Mouse (Mus musculus) ovary, adult 18-20 months (tissue): Measurements from ENCODE around the gene Dpy19l1.

Experiments used
- DNase-seq: peaks from one replicate; pipeline ENCODE4 v3.0.0; 2022; ENCODE audit warnings: low spot score, mixed read lengths

Dpy19l1 gene

GRCm38 (mm10) chr9:24503067-24503857 lies at the start of gene Dpy19l1:
Gene Dpy19l1, minus strand, starts transcription at chr9:24503140.
- peak; percentile 91 for DNase-seq

- no peak for DNase-seq
These were observed 35.2 kb upstream of the Dpy19l1 start for GRCm38 (mm10) chr9:24538159-24538558.

GRCm38 (mm10) chr9:24516575-24517139 lies 13.7 kb upstream of the Dpy19l1 start:
- DNase-seq, result peak; percentile 11

DNA sequence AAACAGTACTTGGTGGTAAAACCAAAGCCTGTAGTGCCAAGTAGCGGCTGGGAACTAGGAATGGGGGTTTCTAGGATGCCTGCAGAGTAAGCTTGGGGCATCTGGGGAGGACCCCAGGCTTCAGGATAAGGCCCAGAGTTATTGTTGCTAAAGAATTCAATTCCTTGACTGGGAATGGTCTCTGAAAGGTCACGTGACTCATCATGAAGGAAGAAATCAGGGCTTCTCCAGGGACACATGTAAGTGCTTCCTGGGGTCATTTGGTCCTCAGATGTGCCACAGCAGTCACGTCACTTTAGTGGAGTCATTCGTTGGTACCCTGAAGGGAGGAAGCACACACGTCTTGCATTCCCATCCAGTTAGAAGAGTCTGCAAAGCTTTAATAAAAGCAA lies 11.1 kb upstream of the Dpy19l1 start:
- DNase-seq, result no peak

DNA sequence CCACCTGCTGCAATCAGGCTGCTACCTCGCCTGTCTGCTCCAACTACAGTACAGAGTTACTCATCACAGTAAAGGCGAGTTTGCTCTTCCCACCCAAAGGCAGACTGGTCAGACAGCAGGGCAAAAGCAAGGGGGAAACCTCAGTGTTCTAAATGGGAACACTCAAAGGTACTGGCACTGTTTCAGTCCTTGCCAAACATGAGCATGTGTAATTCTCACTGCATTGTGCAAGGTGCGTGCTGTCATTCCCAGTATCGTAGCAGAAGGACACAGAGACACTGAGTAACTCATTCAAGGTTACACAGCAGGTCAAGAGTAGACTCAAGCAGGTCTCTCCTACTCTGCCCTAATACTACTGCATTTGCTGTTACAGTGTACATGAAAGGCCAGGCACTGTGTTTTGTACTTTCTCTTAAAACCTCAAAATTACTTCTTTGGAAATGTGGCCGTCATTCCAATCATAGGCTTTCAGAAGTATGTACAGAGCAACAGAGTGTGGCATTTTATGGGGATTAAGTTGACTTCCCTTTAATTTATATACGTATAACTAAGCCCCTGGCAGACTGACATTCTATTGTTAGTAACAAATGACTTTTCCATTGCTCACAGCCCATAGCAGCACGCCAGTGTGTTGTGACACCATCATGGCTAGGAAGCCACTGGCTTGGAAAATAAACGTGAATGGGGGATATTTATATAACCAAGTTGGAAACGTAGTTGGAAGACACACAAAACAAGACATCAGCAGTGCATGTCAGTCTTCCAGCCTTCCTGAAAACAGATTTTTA lies 10.5 kb upstream of the Dpy19l1 start:
- DNase-seq, result no peak

GRCm38 (mm10) chr9:24512121-24512539 lies 9.2 kb upstream of the Dpy19l1 start:
- no peak for DNase-seq

DNA sequence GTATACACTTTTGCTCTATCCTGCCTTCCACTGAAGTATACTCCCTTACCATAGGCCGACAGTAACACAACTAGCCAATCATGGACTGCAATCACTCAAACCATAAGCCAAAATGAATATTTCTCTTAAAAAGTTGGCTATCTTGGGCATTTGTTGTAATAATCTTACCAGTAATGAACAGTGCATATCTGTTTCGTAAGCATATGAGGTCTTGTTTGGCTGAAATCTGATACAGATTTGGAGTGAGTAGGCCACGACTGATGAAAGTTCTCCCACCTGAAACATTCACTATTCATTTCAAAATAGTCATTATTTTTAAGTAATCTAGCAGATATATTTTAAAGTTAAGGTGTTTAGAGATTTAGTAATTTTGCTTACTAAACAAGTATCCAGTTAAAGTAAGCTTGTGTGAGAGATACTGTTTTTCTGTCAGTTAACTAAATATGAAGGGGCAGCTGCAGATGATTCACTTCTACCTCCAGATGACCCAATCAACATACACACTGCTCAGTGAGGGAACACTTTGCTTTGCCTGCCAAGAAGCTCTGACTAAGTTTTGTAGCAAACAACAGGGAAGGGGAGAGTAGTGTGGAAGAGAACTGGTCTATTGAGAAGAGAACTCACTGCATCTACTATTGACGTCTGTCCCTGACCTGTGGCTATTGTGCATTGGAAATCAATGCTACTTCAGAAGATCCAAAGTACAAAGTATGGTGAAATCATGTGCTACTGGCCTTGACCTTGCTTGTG lies 8.6 kb upstream of the Dpy19l1 start:
- DNase-seq, result no peak

DNA sequence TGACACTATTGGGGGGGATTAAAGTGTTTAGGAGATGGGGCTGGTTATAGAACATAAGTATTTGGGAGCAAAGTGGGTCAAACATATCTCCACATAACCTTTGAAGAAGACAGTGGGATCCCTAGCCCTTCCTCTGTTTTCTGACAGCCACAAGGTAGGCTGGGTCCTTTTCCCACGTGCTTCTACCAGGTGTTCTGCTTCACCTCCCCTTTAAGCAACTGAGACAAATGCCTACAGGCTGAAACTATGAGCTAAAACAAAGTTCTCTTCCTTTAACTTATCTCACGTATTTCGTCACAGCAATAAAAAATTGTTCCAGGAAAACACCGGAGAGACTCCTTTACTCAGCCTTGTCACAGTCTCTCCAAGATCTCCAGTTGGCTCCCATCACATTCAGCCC lies 5.9 kb upstream of the Dpy19l1 start:
- DNase-seq, result no peak

DNA sequence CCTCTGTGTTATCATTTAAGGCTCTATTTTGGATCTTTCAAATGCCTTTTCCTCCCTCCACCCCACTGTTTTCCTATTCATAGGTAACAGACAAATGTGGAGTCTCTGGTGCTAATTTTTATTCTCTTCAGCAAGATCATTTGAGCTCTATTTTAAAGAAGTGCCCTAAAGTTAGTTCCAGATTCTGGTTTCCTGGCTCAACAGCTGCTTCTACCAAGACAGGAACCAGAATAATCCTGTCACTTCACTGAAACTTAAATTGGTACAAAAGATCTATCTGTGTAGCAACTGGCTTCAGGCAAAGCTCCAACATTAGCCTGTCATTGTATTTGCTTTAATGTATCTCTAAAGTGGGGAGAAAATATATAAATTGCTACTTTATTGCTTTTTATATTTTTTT lies 3.6 kb upstream of the Dpy19l1 start:
- no peak for DNase-seq

DNA sequence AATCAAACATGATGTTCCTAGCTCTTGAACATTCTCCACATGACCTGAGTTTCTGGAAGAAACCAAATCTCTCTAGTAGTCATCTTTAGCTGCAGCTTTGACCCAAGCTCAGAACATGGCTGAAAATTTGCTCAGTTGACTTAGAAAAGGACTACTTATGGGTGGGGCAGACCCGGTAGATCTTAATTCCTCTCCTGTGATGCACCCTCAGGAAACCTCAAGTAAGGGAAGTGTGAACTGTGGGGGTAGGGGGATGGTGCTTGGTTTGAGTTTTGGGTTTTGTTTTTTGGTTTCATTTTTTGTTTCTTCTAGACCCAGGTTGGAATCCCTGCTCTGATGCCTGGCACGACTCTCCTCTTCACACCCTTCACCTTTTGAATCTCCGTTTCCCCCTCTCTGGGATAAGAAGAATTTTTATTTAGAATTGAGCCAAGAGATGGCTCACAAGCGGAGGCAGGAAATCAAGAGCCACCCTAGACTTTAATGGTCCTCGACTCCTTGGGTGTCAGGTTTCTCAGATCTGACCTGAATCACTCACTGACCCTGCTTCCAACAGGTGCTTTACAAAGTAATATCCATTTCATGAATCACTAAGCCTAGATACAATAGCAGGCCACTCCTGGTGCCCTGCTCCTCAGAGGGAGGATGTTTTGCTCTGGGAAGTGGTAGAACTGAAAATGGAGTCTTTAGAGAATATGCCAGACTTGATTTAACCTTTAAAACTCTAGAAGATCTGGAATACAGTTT lies 2.2 kb upstream of the Dpy19l1 start:
- DNase-seq, result no peak

GRCm38 (mm10) chr9:24504381-24504780 lies 1.4 kb upstream of the Dpy19l1 start:
- DNase-seq, result no peak

GRCm38 (mm10) chr9:24503858-24504219 lies 899 bp upstream of the Dpy19l1 start:
- DNase-seq, result no peak

GRCm38 (mm10) chr9:24502571-24503004 lies 352 bp downstream of the Dpy19l1 start:
- DNase-seq, result peak; percentile 37

DNA sequence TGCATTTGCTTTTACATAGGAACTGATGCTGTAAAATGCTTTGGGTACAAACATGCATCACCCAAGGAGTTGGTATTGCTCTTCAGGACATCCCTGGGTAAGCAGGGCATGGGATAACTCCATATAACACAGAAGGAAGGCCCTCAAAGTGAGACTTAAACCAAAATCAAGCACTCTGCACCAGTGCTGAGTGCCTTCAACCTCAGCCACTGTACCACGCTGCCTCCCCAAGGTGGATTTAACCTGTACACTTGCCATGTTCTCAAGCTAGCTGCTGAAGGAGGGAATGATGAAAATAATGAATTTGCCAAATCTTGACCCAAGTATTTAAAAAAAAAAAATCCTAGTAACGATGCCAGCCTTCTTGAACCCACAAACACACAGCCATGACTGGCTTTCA lies 1.3 kb downstream of the Dpy19l1 start:
- no peak for DNase-seq

DNA sequence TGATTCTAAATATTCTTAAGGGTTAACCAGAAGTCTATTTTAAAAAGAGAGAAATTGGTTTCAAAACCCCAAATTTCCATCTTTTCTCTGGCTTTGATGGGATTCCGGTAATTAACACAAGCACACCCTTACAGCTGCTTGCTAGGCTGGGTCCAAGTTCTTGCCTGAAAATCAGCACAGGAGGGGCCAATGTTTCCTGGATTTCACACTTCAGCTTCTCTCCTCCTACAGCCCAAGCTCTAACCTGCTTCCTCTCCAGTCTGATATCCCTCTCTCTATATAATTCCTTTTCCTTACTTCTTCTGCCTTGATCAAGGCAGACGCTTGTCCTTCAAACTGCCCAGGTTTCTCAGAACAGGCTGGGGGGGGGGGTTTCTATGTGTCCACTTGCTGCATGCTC lies 6.7 kb downstream of the Dpy19l1 start:
- no peak for DNase-seq

GRCm38 (mm10) chr9:24490516-24490915 lies 12.4 kb downstream of the Dpy19l1 start:
- no peak for DNase-seq

- no peak for DNase-seq
These were observed 14.4 kb downstream of the Dpy19l1 start for GRCm38 (mm10) chr9:24488425-24489104.

- DNase-seq, result no peak
These were observed 20.6 kb downstream of the Dpy19l1 start for GRCm38 (mm10) chr9:24482375-24482774.

DNA sequence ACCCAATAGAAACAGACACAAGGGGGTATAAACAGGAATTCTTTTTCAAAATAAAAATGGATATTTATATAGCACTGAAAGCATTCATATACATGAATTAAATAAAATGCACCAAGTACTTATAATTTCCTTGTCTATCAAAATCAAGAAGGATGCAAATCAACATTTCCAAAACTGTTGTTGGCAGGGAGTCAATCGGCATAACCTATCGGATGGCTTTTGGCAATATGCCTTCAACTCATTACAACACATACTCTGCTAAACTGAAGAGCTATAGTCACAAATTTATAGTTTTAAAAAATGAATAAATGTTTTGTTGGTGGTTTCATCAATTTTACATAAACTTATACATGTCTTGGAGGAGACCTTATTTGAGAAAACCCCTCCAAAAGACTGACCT lies 25.7 kb downstream of the Dpy19l1 start:
- no peak for DNase-seq

- no peak for DNase-seq
These were observed 29.1 kb downstream of the Dpy19l1 start for GRCm38 (mm10) chr9:24473824-24474223.

GRCm38 (mm10) chr9:24472514-24472913 lies 30.4 kb downstream of the Dpy19l1 start:
- DNase-seq, result no peak
